Mouse (Mus musculus): ENCODE measurements around the gene Crhr1.

Gene Crhr1

GRCm38 (mm10) chr11:104144930-104145329 is 12.3 kb downstream of the Crhr1 start:
- DNase-seq, result no peak

DNA sequence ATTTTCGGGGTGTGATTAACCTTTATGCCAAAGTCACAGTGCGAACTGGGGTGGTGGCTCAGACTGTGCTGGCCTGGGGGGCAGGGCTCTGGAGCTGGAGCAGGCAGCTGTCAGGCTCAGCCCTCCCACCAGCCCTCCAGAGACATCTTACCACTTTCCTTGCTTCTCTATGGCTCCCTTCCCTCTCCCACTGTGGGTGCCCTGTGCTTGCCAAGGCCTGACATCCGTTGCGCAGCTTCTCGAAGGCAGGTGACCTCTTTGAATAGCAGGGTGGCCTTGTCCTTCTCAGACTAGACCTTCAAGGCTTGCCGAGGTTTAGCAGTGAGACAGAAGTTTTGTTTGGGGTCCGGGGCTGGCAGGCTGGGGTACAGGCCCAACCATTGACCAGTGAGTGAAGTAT is 16.1 kb downstream of the Crhr1 start:
- peak; percentile 85 for DNase-seq

- no peak for DNase-seq
These were observed 18.3 kb downstream of the Crhr1 start for GRCm38 (mm10) chr11:104150911-104151310.

DNA sequence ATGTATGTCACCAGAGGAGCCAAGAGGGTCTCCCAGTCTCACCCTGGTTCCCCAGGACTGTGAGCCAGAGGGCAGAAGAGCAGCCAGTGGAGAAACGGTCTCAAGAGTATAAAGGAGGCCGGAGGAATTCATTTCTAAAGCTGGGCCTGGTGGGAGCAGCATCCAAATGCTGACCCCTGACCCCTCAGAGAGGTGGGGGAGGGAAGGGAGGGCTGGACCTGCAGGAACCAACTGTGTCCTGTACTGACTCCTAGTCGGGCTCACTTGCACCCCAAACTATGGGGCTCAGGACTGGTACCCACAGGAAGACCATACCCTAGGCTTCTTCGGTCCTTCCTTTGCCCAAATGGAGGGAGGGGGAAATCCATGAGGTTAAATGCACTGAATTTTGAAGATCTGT is 21.7 kb downstream of the Crhr1 start:
- DNase-seq, result peak; percentile 67

DNA sequence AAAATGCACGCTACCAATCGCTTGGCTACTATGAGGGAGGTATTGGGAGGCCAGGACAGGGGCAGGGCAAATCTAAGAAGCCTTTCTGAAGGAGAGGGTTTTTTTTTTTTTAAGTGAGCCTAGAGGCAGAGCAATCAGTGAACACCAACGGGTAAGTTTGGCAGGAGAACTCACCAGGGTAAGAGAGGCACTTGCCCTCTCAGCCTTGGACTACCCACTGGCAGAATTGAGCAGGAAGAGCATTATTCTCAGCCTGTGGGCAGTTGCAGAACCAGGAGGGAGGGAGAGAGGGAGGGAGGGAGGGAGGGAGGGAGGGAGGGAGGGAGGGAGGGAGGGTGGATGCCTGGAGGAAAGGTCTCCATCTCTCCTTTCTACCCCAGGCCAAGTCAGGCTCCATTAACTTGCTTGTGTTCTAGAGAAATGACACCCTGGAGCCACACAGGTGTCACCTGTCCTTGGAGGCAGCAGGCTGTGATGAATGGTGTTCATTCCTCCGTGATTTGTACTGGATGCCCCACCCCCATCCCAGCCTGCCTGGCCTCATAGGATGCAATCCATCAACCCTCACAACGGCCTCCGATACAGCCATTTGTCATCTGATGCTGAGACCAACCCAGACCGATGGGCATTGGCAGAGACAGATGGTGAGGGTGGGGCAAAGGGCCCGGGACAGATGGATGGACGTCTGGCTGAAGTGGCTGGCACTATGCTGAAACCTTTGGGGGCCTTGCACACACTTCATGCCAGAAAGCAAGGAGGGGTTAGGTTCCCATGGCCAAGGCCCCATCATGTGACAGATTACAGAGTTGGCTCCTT is 22.4 kb downstream of the Crhr1 start:
- DNase-seq, result peak; percentile 99

GRCm38 (mm10) chr11:104155899-104156298 is 23.2 kb downstream of the Crhr1 start:
- DNase-seq, result no peak

- peak; percentile 72 for DNase-seq
These were observed 23.7 kb downstream of the Crhr1 start for GRCm38 (mm10) chr11:104156391-104156790.

- peak; percentile 93 for DNase-seq
These were observed 25.1 kb downstream of the Crhr1 start for GRCm38 (mm10) chr11:104157603-104158259.

DNA sequence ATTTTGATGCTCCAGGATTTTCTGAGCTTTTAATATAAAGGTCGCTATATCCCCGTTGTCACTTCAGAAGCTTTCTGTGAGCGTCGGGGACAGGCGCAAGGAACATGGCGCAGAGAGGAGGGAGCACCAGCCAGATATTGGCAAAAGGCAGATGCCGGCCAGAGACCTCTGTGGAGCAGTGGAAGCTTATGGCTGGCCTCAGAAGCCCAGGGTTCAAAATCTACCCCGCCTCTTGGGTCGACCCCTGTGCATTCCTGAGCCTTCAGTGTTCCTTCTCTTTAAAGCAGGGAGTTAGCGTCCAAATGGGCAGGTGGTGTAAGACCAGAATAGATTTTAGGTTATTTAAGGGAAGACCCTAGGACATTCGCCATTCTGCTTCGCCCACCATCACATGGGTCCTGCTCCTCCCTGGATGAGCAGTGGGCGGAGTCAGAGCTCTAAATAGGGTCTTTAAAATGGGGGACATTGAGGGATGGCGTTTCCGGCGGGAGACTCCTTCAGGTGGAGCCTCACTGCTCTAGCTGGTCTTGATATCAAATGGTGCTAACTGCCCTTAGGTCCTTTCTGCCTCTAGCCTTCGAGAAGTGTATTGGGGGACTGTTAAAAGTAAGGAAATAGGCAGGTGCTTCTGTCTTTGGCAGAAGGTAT is 25.7 kb downstream of the Crhr1 start:
- peak; percentile 61 for DNase-seq

- peak; percentile 67 for DNase-seq
These were observed 27.2 kb downstream of the Crhr1 start for GRCm38 (mm10) chr11:104159769-104160272.

GRCm38 (mm10) chr11:104161153-104161552 is 28.5 kb downstream of the Crhr1 start:
- no peak for DNase-seq

- DNase-seq, result no peak
These were observed 31.6 kb downstream of the Crhr1 start for GRCm38 (mm10) chr11:104164257-104164656.

- DNase-seq, result peak; percentile 82
These were observed 38.7 kb downstream of the Crhr1 start for GRCm38 (mm10) chr11:104171281-104171781.

DNA sequence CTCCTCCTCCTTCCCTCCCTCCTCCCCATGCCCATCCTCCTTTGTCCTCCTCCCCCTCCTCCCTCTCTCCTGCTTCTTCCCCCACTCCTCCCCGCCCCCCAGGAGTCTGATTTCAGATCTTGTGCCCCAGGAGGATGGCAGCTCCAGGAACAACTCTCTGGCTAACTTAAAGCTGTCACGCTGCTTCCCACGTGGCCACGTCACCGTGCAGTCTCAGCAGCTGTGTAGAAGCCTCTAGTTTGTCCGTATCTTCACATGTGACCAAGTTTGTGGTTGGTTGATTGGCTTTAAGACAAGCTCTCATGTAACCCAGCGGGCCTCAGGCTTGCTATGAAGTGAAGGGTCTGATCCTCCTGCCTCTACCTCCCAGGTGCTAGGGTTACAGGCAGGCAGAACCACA is 46.2 kb downstream of the Crhr1 start:
- DNase-seq, result peak; percentile 25

- peak; percentile 43 for DNase-seq
These were observed 47.1 kb downstream of the Crhr1 start for GRCm38 (mm10) chr11:104179804-104180203.

DNA sequence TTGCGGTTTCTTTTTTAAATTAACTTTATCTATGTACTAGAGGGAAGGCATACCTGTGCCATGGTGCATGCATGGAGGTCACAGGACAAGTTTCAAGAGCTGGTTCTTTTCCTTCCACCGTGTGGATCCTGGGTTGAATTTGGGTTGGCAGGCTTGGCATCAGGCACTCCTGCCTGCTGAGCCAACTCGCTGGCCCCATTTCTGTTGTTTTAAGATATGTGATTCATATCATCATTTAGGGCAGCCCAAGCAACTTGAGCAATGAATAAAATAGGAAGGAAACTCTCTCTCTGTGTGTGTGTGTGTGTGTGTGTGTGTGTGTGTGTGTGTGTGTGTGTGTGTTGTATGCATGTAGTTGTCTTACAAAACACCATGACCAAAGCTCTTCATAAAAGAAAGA is 49.5 kb downstream of the Crhr1 start:
- peak; percentile 49 for DNase-seq

- DNase-seq, result peak; percentile 24
These were observed 53.6 kb downstream of the Crhr1 start, which contains the start of gene Sppl2c for GRCm38 (mm10) chr11:104186135-104186836. Gene Sppl2c (plus strand): TSS chr11:104186327.

GRCm38 (mm10) chr11:104186837-104187150 is 54.1 kb downstream of the Crhr1 start:
- peak; percentile 54 for DNase-seq

DNA sequence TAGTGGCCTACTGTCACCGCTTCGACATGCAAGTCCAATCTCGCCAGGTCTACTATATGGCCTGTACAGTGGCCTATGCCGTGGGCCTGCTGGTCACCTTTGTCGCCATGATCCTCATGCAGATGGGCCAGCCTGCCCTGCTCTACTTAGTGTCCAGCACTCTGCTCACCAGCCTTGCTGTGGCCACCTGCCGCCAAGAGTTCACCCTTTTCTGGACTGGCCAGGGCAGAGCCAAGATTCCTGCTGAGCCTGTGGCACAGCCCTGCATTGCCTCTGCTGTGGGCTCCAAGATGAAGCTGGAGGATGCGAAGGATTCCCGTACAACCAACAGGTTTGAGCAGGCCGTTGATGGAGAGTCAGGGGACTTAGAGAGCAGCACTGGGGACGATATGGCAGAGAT is 55.1 kb downstream of the Crhr1 start:
- DNase-seq, result peak; percentile 77

- DNase-seq, result peak; percentile 95
These were observed 57.4 kb downstream of the Crhr1 start for GRCm38 (mm10) chr11:104190008-104190407.

- no peak for DNase-seq
These were observed 62.7 kb downstream of the Crhr1 start for GRCm38 (mm10) chr11:104195382-104195781.

DNA sequence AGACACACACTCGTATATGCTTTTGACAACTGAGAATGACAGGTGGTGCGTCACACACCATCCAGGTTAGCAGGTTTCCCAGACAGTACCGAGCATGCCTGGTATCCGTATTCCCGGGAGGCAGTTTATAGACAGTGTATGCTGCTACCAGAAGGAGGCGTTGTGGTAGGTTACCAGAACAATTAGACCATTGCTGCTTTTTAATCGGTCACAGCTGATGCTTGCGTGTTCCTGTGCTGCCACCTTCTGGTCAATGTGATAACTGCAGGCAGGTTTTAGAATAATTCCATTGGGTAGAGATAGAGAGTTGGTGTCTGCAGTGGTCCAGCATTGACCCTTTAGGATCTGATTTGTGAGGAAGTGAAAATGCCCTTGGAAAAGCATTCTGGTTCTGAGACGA is 63.1 kb downstream of the Crhr1 start:
- DNase-seq, result peak; percentile 88

DNA sequence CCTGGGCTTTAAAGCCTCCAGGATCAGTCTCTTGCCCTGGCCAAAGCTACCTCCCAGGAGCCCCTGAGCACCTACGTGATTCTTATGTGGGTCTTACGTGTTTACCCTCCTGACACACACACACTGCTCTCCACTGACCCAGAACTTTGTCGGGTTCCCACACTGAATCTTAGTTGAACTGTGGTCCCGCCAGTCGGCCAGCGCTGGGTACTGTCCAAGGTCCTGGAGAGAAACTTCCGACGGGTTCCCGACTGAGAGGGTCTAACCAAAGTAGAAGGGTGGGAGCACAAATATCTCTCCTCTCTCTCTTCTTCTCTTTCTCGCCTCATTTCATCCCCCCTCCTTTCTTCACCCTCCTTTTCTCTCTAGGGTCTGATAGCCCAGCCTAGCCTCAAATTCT is 65.2 kb downstream of the Crhr1 start:
- DNase-seq, result no peak
